Mouse (Mus musculus) cerebellum, postnatal 14 days (tissue): Measurements from ENCODE around the gene Bace2.

Experiments used
- DNase-seq, 2 experiments: peaks; one replicate each; pipeline ENCODE4 v3.0.0; 2021; ENCODE audit warnings: mixed read lengths in 2 of 2

Gene Bace2

GRCm38 (mm10) chr16:97402213-97402785 is 45.8 kb downstream of the Bace2 start:
- DNase-seq: no peak

GRCm38 (mm10) chr16:97405476-97406012 is 49.0 kb downstream of the Bace2 start:
- DNase-seq: no peak

- DNase-seq: peak; percentile 55 to 72
These were observed 61.5 kb downstream of the Bace2 start for GRCm38 (mm10) chr16:97417896-97418542.

GRCm38 (mm10) chr16:97418749-97419453 is 62.4 kb downstream of the Bace2 start:
- DNase-seq: no peak

- peak; percentile 78 to 81 for DNase-seq
These were observed 65.1 kb downstream of the Bace2 start for GRCm38 (mm10) chr16:97421671-97422070.

GRCm38 (mm10) chr16:97423627-97424026 is 67.1 kb downstream of the Bace2 start:
- DNase-seq: no peak

GRCm38 (mm10) chr16:97428026-97428425 is 71.5 kb downstream of the Bace2 start:
- peak; percentile 65 to 68 for DNase-seq

GRCm38 (mm10) chr16:97430091-97430490 is 73.5 kb downstream of the Bace2 start:
- no peak for DNase-seq

- peak; percentile 53 to 54 for DNase-seq
These were observed 74.8 kb downstream of the Bace2 start for GRCm38 (mm10) chr16:97431328-97431727.

GRCm38 (mm10) chr16:97434206-97434605 is 77.7 kb downstream of the Bace2 start:
- DNase-seq: peak; percentile 54 to 76

GRCm38 (mm10) chr16:97437448-97438056 is 81.0 kb downstream of the Bace2 start:
- peak; percentile 46 to 54 for DNase-seq

GRCm38 (mm10) chr16:97438191-97438590 is 81.6 kb downstream of the Bace2 start:
- peak; percentile 50 to 67 for DNase-seq

- DNase-seq: no peak
These were observed 85.4 kb downstream of the Bace2 start for GRCm38 (mm10) chr16:97441967-97442366.

- peak; percentile 47 to 66 for DNase-seq
These were observed 87.2 kb downstream of the Bace2 start for GRCm38 (mm10) chr16:97443670-97444263.

GRCm38 (mm10) chr16:97447386-97447785 is 90.8 kb downstream of the Bace2 start:
- no peak for DNase-seq

GRCm38 (mm10) chr16:97459831-97460230 is 103.3 kb downstream of the Bace2 start:
- no peak for DNase-seq

GRCm38 (mm10) chr16:97461271-97461670 is 104.7 kb downstream of the Bace2 start:
- DNase-seq: no peak

GRCm38 (mm10) chr16:97462481-97463181 is 106.1 kb downstream of the Bace2 start, which contains the start of gene Mx1:
TSS of gene Mx1 (minus strand) at chr16:97462907.
- no peak for DNase-seq

GRCm38 (mm10) chr16:97466182-97466957 is 109.8 kb downstream of the Bace2 start:
- peak; percentile 35 to 39 for DNase-seq

GRCm38 (mm10) chr16:97467472-97467871 is 110.9 kb downstream of the Bace2 start:
- DNase-seq: no peak
